Mouse (Mus musculus) limb, embryonic 14.5 days (tissue): ENCODE data around the gene Herc6. TPM values are rescaled to one million over a fixed set of nuclear protein-coding genes. Genes with fewer than 3 reads are reported as not detected.
A peak's percentile ranks its signal among the peaks of the same experiment; 100 is the strongest.

Source experiments
- ATAC-seq: fragments of 200-750 bp; cut with Nextera tagmentation; 2 replicates; pipeline ENCODE4 v1.8.0; 2017; ENCODE audit warnings: low read depth, moderate number of reproducible peaks, moderate TSS enrichment; ENCODE audit not compliant: low FRiP score
- DNase-seq: peaks from one replicate; pipeline ENCODE4 v3.0.0-alpha.2; 2015; ENCODE audit warnings: low spot score
- H3K27ac ChIP-seq: fragments of 300-500 bp; sonication (generic); replicated peaks from 2 replicates; pipeline ENCODE4 v1.5.1; 2014; ENCODE audit warnings: low read depth, mild to moderate bottlenecking, low read length, moderate library complexity, mixed read lengths
- H3K27me3 ChIP-seq: fragments of 300-500 bp; sonication (generic); 2 replicates; pipeline ENCODE4 v1.6.1; 2014; ENCODE audit warnings: low read length, mixed read lengths; ENCODE audit not compliant: control insufficient read depth, insufficient read depth
- H3K36me3 ChIP-seq: fragments of 300-500 bp; sonication (generic); 2 replicates; pipeline ENCODE4 v1.6.1; 2014; ENCODE audit warnings: mild to moderate bottlenecking, low read length, moderate library complexity, mixed read lengths; ENCODE audit not compliant: control insufficient read depth, insufficient read depth
- H3K4me1 ChIP-seq: fragments of 300-500 bp; sonication (generic); 2 replicates; pipeline ENCODE4 v1.6.1; 2014; ENCODE audit warnings: antibody characterized with exemption, low read length, mixed read lengths; ENCODE audit not compliant: control insufficient read depth, insufficient read depth
- H3K4me2 ChIP-seq: fragments of 300-500 bp; sonication (generic); replicated peaks from 2 replicates; pipeline ENCODE4 v1.6.1; 2014; ENCODE audit warnings: low read depth, mild to moderate bottlenecking, low read length, moderate library complexity; ENCODE audit not compliant: severe bottlenecking
- H3K4me3 ChIP-seq: fragments of 300-500 bp; sonication (generic); replicated peaks from 2 replicates; pipeline ENCODE4 v1.5.1; 2014; ENCODE audit warnings: low read length
- H3K9ac ChIP-seq: fragments of 300-500 bp; sonication (generic); 2 replicates; pipeline ENCODE4 v1.6.1; 2014; ENCODE audit warnings: mild to moderate bottlenecking, low read depth, low read length, moderate library complexity; ENCODE audit not compliant: severe bottlenecking
- H3K9me3 ChIP-seq: fragments of 300-500 bp; sonication (generic); 2 replicates; pipeline ENCODE4 v1.6.1; 2016; ENCODE audit warnings: low read length; ENCODE audit not compliant: control insufficient read depth
- POLR2A ChIP-seq: fragments of 200-500 bp; IDR thresholded peaks from 2 replicates; pipeline ENCODE4 v1.8.0; 2012; ENCODE audit warnings: inconsistent platforms, mild to moderate bottlenecking, moderate library complexity, borderline replicate concordance; ENCODE audit not compliant: insufficient read depth, insufficient read length; ENCODE audit errors: extremely low read depth
- WGBS: fragments of 180-500 bp; shearing (Covaris S2); extraction: QIAGEN DNeasy Blood & Tissue Kit; methylation state at CpG from one replicate; pipeline ENCODE4 v1.1.7; 2014; 5-methylcytosine and 5-hydroxymethylcytosine counted together
- polyA plus RNA-seq, 2 experiments: library from polyadenylated mRNA; depleted of rRNA in 1 of 2; stranded (reverse) in 1 of 2; unstranded in 1 of 2; fragments of >200 nt; fragmentation: Nextera tagmentation in 1 of 2; extraction: Ambion mirVana in 1 of 2; gene quantifications; 2 replicates each; pipeline versions ENCODE4 v1.2.1 to v1.2.3; 2012 to 2014

Gene Herc6
- polyA plus RNA-seq, 2 experiments: 1.4 to 3.4 TPM

DNA sequence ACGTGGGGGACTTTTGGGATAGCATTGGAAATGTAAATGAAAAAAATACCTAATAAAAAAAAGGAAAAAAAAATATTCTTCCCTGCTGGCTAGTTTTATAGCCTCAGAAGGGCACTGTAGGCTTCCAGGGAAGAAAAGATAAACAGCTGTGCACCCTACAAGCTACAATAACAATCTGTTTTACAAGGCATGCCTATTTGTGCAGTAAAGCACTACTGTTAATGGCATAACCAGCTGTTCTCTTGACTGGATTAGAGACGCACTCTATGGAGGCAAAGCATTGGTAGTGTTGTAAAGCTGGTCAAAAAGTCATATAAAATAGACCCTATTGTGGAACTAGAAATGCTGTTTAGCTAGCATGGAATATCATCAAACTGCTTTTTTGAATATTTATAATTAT lies 35.0 kb downstream of the Herc6 start:
- H3K4me2 ChIP-seq: no peak overlapping the region
- H3K4me1 ChIP-seq: no peaks in the 10 kb centered on the region
- peak; percentile 37 for DNase-seq
- no peak for TF ChIP-seq POLR2A
- no peak overlapping the region for H3K27ac ChIP-seq
- H3K27me3 ChIP-seq: no peaks in the 10 kb centered on the region
- no peak overlapping the region for H3K4me3 ChIP-seq
- no peaks in the 10 kb centered on the region for H3K9me3 ChIP-seq
- peak; percentile 93 for ATAC-seq
- H3K36me3 ChIP-seq: no peaks in the 10 kb centered on the region
- 16% methylated on average over 2 of the region's 2 CpGs for WGBS
- no peak overlapping the region for H3K9ac ChIP-seq

DNA sequence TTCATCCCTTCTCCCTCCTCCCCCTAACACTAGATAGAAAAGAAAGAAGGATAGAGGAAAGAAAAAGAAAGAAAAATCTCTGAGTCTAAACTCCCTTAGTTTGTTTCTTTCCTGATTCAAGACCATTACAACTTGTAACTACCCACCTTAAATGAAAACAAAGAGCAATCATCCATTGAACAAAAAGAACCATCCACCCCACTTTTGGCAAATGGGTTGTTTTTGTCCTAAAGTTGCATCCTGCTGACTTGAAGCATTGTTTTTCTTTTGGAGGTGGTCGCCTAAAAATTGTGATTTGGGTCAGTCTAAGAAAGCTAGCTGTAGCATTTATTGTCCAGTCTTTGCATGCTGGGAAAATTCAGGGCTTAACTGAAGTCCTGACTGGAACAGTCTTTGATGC lies 58.7 kb downstream of the Herc6 start:
- no peak overlapping the region for H3K4me2 ChIP-seq
- H3K27ac ChIP-seq: no peak overlapping the region
- no peak overlapping the region for H3K9ac ChIP-seq
- DNase-seq: no peak
- H3K4me1 ChIP-seq: peaks cover 3% of the 10 kb centered on the region; the same call in 1 of the 2 replicates
- H3K4me3 ChIP-seq: no peak overlapping the region
- no peaks in the 10 kb centered on the region for H3K27me3 ChIP-seq
- no peaks in the 10 kb centered on the region for H3K9me3 ChIP-seq
- no peak for TF ChIP-seq POLR2A
- no peak for ATAC-seq
- no peaks in the 10 kb centered on the region for H3K36me3 ChIP-seq
- 59% methylated on average over 1 of the region's 1 CpGs for WGBS

DNA sequence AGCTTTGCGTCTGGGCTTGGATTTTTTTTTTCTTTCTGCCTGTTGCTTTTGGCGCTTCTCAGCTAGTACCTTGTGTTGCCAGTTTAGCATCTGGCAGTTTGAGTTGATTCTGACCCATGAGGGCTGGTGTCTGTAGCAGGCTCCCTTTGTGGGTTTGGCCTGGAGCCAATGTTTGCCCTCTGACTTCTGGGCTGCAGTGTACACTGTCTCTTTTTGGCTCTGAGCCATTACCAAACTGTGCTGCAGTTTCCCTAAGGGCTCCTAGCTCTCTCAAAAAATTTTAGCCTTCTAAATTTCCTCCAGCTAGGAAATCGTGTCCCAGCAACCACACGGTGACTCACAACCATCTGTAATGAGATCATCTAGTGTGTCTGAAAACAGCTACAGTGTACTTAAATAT lies 61.0 kb downstream of the Herc6 start:
- Histone ChIP-seq H3K4me3 (no peak overlapping the region), H3K27me3 (no peaks in the 10 kb centered on the region), H3K4me1 (peaks cover 3% of the 10 kb centered on the region; the same call in 1 of the 2 replicates), H3K36me3 (no peaks in the 10 kb centered on the region), H3K27ac (no peak overlapping the region), H3K9me3 (no peaks in the 10 kb centered on the region), H3K9ac (no peak overlapping the region), H3K4me2 (no peak overlapping the region)
- 13% methylated on average over 4 of the region's 4 CpGs for WGBS
- TF ChIP-seq POLR2A: no peak
- ATAC-seq (peak; percentile 82), DNase-seq (peak; percentile 82)

DNA sequence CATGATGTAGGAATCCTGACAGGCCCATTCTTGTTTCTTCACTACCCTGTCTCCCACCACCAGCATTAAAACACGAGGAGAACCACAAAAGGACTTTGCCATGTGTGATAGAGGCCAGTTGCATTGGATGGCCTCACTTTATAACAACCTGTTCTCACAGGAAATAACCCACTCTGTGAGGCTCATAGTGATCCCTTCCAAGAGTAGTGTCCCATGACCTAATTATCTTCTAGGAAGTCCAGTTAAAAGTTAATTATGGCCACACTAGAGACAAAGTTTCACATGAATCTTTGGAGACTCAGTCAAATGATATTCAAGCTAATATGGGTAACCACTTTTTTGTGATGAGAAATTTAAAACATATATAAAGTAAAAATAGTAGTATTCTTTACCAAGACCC lies 66.5 kb downstream of the Herc6 start:
- Histone ChIP-seq H3K4me2 (no peak overlapping the region), H3K9ac (no peak overlapping the region), H3K4me1 (no peaks in the 10 kb centered on the region), H3K27ac (no peak overlapping the region), H3K27me3 (no peaks in the 10 kb centered on the region), H3K9me3 (no peaks in the 10 kb centered on the region), H3K4me3 (no peak overlapping the region), H3K36me3 (no peaks in the 10 kb centered on the region)
- DNase-seq: no peak
- 48% methylated on average over 1 of the region's 1 CpGs for WGBS
- no peak for ATAC-seq
- no peak for TF ChIP-seq POLR2A

DNA sequence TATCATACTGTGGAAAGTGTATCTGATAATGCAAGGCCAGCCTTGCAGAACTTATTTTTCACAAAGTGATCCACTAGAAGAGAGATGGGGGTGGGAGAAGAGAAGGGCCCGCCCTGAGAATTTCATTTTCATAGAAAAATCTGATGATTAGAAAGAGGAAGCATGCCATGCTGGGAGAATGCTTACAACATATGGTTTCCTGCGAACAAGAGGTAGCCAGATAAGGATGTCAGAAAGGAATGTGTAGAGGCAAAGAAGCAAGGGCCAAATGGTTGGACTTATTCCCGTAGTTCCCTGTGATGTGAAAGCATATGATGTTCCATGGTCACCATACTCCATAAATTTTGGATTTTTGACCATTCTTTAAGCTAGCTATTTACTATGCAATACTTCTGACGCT lies 80.5 kb downstream of the Herc6 start:
- Histone ChIP-seq H3K4me3 (no peak overlapping the region), H3K36me3 (no peaks in the 10 kb centered on the region), H3K27me3 (no peaks in the 10 kb centered on the region), H3K27ac (no peak overlapping the region), H3K4me1 (no peaks in the 10 kb centered on the region), H3K9ac (no peak overlapping the region), H3K4me2 (no peak overlapping the region), H3K9me3 (no peaks in the 10 kb centered on the region)
- 84% methylated on average over 4 of the region's 4 CpGs for WGBS
- no peak for DNase-seq
- ATAC-seq: no peak
- TF ChIP-seq POLR2A: no peak

DNA sequence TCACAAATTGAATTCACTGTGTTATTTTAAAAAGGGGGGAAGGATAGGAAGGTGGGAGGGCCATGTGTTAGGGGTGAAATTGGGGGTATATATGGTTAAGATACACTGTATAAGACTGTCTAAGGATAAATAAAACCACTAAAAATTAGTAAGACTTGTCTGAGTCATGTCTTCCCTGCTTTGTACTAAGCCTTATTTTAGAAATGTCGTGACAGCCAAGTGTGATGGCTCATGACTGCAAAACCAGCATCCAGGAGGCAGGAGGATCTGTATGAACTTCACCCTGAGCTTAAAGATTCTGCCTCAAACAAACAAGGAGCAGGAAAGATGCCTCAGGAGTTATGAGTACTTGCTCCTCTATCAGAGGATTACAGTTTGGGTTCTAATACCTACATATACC lies 103.4 kb downstream of the Herc6 start:
- H3K27me3 ChIP-seq: no peaks in the 10 kb centered on the region
- WGBS: 96% methylated on average over 1 of the region's 1 CpGs
- H3K9me3 ChIP-seq: no peaks in the 10 kb centered on the region
- H3K27ac ChIP-seq: no peak overlapping the region
- peaks cover 4% of the 10 kb centered on the region; the same call in 1 of the 2 replicates for H3K36me3 ChIP-seq
- no peaks in the 10 kb centered on the region for H3K4me1 ChIP-seq
- H3K4me3 ChIP-seq: no peak overlapping the region
- no peak overlapping the region for H3K4me2 ChIP-seq
- ATAC-seq (no peak), DNase-seq (no peak)
- no peak for TF ChIP-seq POLR2A
- H3K9ac ChIP-seq: no peak overlapping the region
